Mouse (Mus musculus) CH12.LX (cell line): Measurements from ENCODE around the gene Haghl. TPM values are rescaled to one million over a fixed set of nuclear protein-coding genes. Genes with fewer than 3 reads are reported as not detected.

Experiments
- DNase-seq: peaks from one replicate; pipeline ENCODE4 v3.0.0-alpha.2; 2013; ENCODE audit errors: extremely low read depth
- H3K27ac ChIP-seq: 2 replicates; pipeline ENCODE4 v1.5.1; 2012; ENCODE audit warnings: low read depth, mild to moderate bottlenecking, control low read depth, moderate library complexity; ENCODE audit not compliant: insufficient read depth
- H3K27me3 ChIP-seq: replicated peaks from 2 replicates; pipeline ENCODE3; 2012; ENCODE audit warnings: inconsistent platforms
- H3K36me3 ChIP-seq, 2 experiments: replicated peaks in 1 of 2; 2 replicates each; pipeline versions ENCODE3 to v1.6.1; 2012; ENCODE audit warnings: inconsistent platforms in 1 of 2, low read length in 1 of 2, mild to moderate bottlenecking in 1 of 2, mixed read lengths in 1 of 2, moderate library complexity in 1 of 2; ENCODE audit not compliant: control insufficient read depth in 1 of 2, insufficient read depth in 1 of 2
- H3K4me1 ChIP-seq, 2 experiments: 2 replicates each; pipeline ENCODE4 v1.6.1; 2012; ENCODE audit warnings: inconsistent platforms in 1 of 2, moderate library complexity in 1 of 2; ENCODE audit not compliant: insufficient read depth in 2 of 2, control insufficient read depth in 1 of 2
- H3K4me2 ChIP-seq: 2 replicates; pipeline ENCODE4 v1.6.1; 2012; ENCODE audit warnings: low read depth, mild to moderate bottlenecking, control low read depth; ENCODE audit not compliant: poor library complexity, insufficient read depth, severe bottlenecking
- H3K4me3 ChIP-seq, 3 experiments: fragments of 150-350 bp in 1 of 3; sonication (generic) in 1 of 3; replicated peaks in 1 of 3; 2 replicates each; pipeline versions ENCODE3 to v1.5.1; 2011 to 2012; ENCODE audit warnings: low read depth in 2 of 3, low read length in 2 of 3, mild to moderate bottlenecking in 2 of 3, moderate library complexity in 2 of 3, control low read depth in 1 of 3, improper control_type of control experiment in 1 of 3, inconsistent platforms in 1 of 3, mixed read lengths in 1 of 3; ENCODE audit not compliant: poor library complexity in 1 of 3
- H3K79me2 ChIP-seq: replicated peaks from 2 replicates; pipeline ENCODE4 v1.6.1; 2012; ENCODE audit warnings: mild to moderate bottlenecking, moderate library complexity; ENCODE audit not compliant: control insufficient read depth, poor library complexity, insufficient read depth, severe bottlenecking; ENCODE audit errors: extremely low read depth
- H3K9ac ChIP-seq: 2 replicates; pipeline ENCODE4 v1.6.1; 2012; ENCODE audit warnings: low read depth, mild to moderate bottlenecking, control low read depth, moderate library complexity; ENCODE audit not compliant: insufficient read depth
- H3K9me3 ChIP-seq: replicated peaks from 2 replicates; pipeline ENCODE3; 2012; ENCODE audit warnings: low read length, inconsistent platforms, mixed read lengths
- CHD1 ChIP-seq: IDR thresholded peaks from 2 replicates; pipeline ENCODE4 v1.6.1; 2012; ENCODE audit warnings: low read depth, low read length, improper control_type of control experiment, inconsistent platforms
- CTCF ChIP-seq, 2 experiments: IDR thresholded peaks in 1 of 2; conservative IDR thresholded peaks in 1 of 2; 2 replicates each; pipeline ENCODE4 v1.5.1; 2011 to 2012; ENCODE audit warnings: low read depth in 2 of 2, low read length in 2 of 2, improper control_type of control experiment in 1 of 2, inconsistent platforms in 1 of 2, mild to moderate bottlenecking in 1 of 2, moderate library complexity in 1 of 2
- ELF1 ChIP-seq: IDR thresholded peaks from 2 replicates; pipeline ENCODE4 v1.6.1; 2014; ENCODE audit warnings: low read depth, mild to moderate bottlenecking, inconsistent platforms, low read length, improper control_type of control experiment
- ETS1 ChIP-seq: conservative IDR thresholded peaks from 2 replicates; pipeline ENCODE4 v1.6.1; 2012; ENCODE audit warnings: low read depth, mild to moderate bottlenecking, inconsistent platforms, low read length, improper control_type of control experiment, moderate library complexity
- GABPA ChIP-seq: IDR thresholded peaks from 2 replicates; pipeline ENCODE4 v1.6.1; 2012; ENCODE audit warnings: low read depth, low read length, improper control_type of control experiment, inconsistent platforms; ENCODE audit not compliant: insufficient replicate concordance
- HCFC1 ChIP-seq: IDR thresholded peaks from 2 replicates; pipeline ENCODE4 v1.6.1; 2012; ENCODE audit warnings: low read depth, mild to moderate bottlenecking, inconsistent platforms, low read length, improper control_type of control experiment
- JUN ChIP-seq: IDR thresholded peaks from 2 replicates; pipeline ENCODE4 v1.6.1; 2011; ENCODE audit warnings: low read depth, mild to moderate bottlenecking, low read length, improper control_type of control experiment, moderate library complexity; ENCODE audit not compliant: insufficient read depth
- JUND ChIP-seq: conservative IDR thresholded peaks from 2 replicates; pipeline ENCODE4 v1.6.1; 2011; ENCODE audit warnings: low read depth, low read length, improper control_type of control experiment
- KAT2A ChIP-seq: IDR thresholded peaks from 2 replicates; pipeline ENCODE4 v1.6.1; 2012; ENCODE audit warnings: low read length, improper control_type of control experiment, inconsistent platforms; ENCODE audit not compliant: insufficient replicate concordance
- MAX ChIP-seq: IDR thresholded peaks from 2 replicates; pipeline ENCODE4 v1.6.1; 2011; ENCODE audit warnings: low read length, improper control_type of control experiment
- MAZ ChIP-seq: IDR thresholded peaks from 2 replicates; pipeline ENCODE4 v1.6.1; 2012; ENCODE audit warnings: low read depth, mild to moderate bottlenecking, inconsistent platforms, low read length, improper control_type of control experiment, moderate library complexity
- MEF2A ChIP-seq: IDR thresholded peaks from 2 replicates; pipeline ENCODE4 v1.6.1; 2014; ENCODE audit warnings: low read depth, mild to moderate bottlenecking, inconsistent platforms, low read length, improper control_type of control experiment, borderline replicate concordance
- MXI1 ChIP-seq: IDR thresholded peaks from 2 replicates; pipeline ENCODE4 v1.6.1; 2011; ENCODE audit warnings: mild to moderate bottlenecking, low read depth, low read length, improper control_type of control experiment
- NELFE ChIP-seq: IDR thresholded peaks from 2 replicates; pipeline ENCODE4 v1.6.1; 2011; ENCODE audit warnings: low read depth, low read length, improper control_type of control experiment
- PAX5 ChIP-seq: IDR thresholded peaks from 2 replicates; pipeline ENCODE4 v1.6.1; 2012; ENCODE audit warnings: low read length, inconsistent platforms, mixed read lengths
- POLR2A ChIP-seq: IDR thresholded peaks from 2 replicates; pipeline ENCODE4 v1.6.1; 2011; ENCODE audit warnings: low read depth, mild to moderate bottlenecking, improper control_type of control experiment, low read length
- RAD21 ChIP-seq: IDR thresholded peaks from 2 replicates; pipeline ENCODE4 v1.6.1; 2011; ENCODE audit warnings: low read depth, mild to moderate bottlenecking, low read length, improper control_type of control experiment, moderate library complexity
- RCOR1 ChIP-seq: conservative IDR thresholded peaks from 2 replicates; pipeline ENCODE4 v1.6.1; 2012; ENCODE audit warnings: low read depth, mild to moderate bottlenecking, inconsistent platforms, low read length, improper control_type of control experiment
- SIN3A ChIP-seq: IDR thresholded peaks from 2 replicates; pipeline ENCODE4 v1.6.1; 2012; ENCODE audit warnings: low read length, improper control_type of control experiment, inconsistent platforms
- TBP ChIP-seq: conservative IDR thresholded peaks from 2 replicates; pipeline ENCODE4 v1.6.1; 2011; ENCODE audit warnings: low read depth, low read length, improper control_type of control experiment
- UBTF ChIP-seq: IDR thresholded peaks from 2 replicates; pipeline ENCODE4 v1.6.1; 2012; ENCODE audit warnings: low read depth, mild to moderate bottlenecking, inconsistent platforms, low read length, improper control_type of control experiment, moderate library complexity
- USF1 ChIP-seq: IDR thresholded peaks from 2 replicates; pipeline ENCODE4 v1.6.1; 2014; ENCODE audit warnings: low read depth, mild to moderate bottlenecking, inconsistent platforms, low read length, improper control_type of control experiment
- ZC3H11A ChIP-seq: IDR thresholded peaks from 2 replicates; pipeline ENCODE4 v1.6.1; 2012; ENCODE audit warnings: low read depth, mild to moderate bottlenecking, inconsistent platforms, low read length, improper control_type of control experiment
- ZNF384 ChIP-seq: IDR thresholded peaks from 2 replicates; pipeline ENCODE4 v1.6.1; 2012; ENCODE audit warnings: low read depth, low read length, improper control_type of control experiment, inconsistent platforms
- dilution Hi-C: fragments of 300-500 bp; cut with MboI; formaldehyde crosslinking; loops from 2 replicates; pipeline ENCODE4 v1.14.3; 2020; ENCODE audit warnings: low sequenced_read_pairs; ENCODE audit not compliant: extremely low pct_unique_long_range_greater_than_20kb, extremely low pct_ligation_motif_present
- in situ Hi-C: fragments of 300-500 bp; cut with MboI; formaldehyde crosslinking; loops from 3 replicates; pipeline ENCODE4 v1.14.3; 2019; ENCODE audit warnings: low sequenced_read_pairs, low pct_ligation_motif_present, low pct_unique_long_range_greater_than_20kb, mixed read lengths
- polyA plus RNA-seq: library from polyadenylated mRNA; unstranded; fragments of >175 nt; gene quantifications from 2 replicates; pipeline ENCODE4 v1.2.1, GENCODE M21; 2012; ENCODE audit warnings: low read depth; ENCODE audit not compliant: insufficient read length
- total RNA-seq, 2 experiments: library from RNA; depleted of rRNA; stranded (reverse); fragments of 300-350 nt in 1 of 2; fragments of >200 nt in 1 of 2; gene quantifications; 2 replicates each; pipeline ENCODE4 v1.2.3; 2012 to 2014

Haghl gene
- total and polyA plus RNA-seq, 3 experiments = 7.4 to 16.0 (median 7.8) TPM

- Histone ChIP-seq H3K79me2 (no peaks in the 10 kb centered on the region), H3K9me3 (no peaks in the 10 kb centered on the region), H3K4me1 (no peaks in the 10 kb centered on the region), H3K4me2 (no peak overlapping the region), H3K36me3 (no peaks in the 10 kb centered on the region), H3K4me3 (no peak overlapping the region), H3K9ac (no peak overlapping the region), H3K27me3 (peaks cover 93% of the 10 kb centered on the region), H3K27ac (no peak overlapping the region)
- DNase-seq = no peak
- TF ChIP-seq JUND (no peak), MXI1 (no peak), PAX5 (no peak), KAT2A (no peak), USF1 (no peak), CTCF (conservative IDR thresholded peaks at IDR 0.05 in 1 of 2, IDR thresholded peaks at IDR 0.05 in 1 of 2; ENCODE audit: low read depth in 2 of 2, low read length in 2 of 2) (no peak), ELF1 (no peak), RAD21 (no peak), MAX (no peak), SIN3A (no peak), POLR2A (no peak), HCFC1 (no peak), JUN (no peak), MAZ (no peak), ZNF384 (no peak), ZC3H11A (no peak), RCOR1 (no peak), ETS1 (no peak), UBTF (no peak)
- in situ Hi-C loops = no loop called here
- dilution Hi-C loops = no loop called here
Measured at GRCm38 (mm10) chr17:25751446-25751845, 34.0 kb downstream of the Haghl start.

- Histone ChIP-seq H3K4me3 (no peak overlapping the region), H3K36me3 (no peaks in the 10 kb centered on the region), H3K4me2 (no peak overlapping the region), H3K79me2 (no peaks in the 10 kb centered on the region), H3K27me3 (peaks cover 89% of the 10 kb centered on the region), H3K4me1 (no peaks in the 10 kb centered on the region), H3K27ac (no peak overlapping the region), H3K9ac (no peak overlapping the region), H3K9me3 (no peaks in the 10 kb centered on the region)
- in situ Hi-C loops = no loop called here
- no peak for DNase-seq
- dilution Hi-C loops = no loop called here
- TF ChIP-seq KAT2A = no peak
- no peak for TF ChIP-seq RAD21
- TF ChIP-seq CHD1 = no peak
- no peak for TF ChIP-seq GABPA
- no peak for TF ChIP-seq TBP
- TF ChIP-seq MEF2A = no peak
- TF ChIP-seq POLR2A = no peak
- no peak for TF ChIP-seq NELFE
- no peak for TF ChIP-seq SIN3A
- TF ChIP-seq PAX5 = no peak
Measured at GRCm38 (mm10) chr17:25749314-25749713, 36.2 kb downstream of the Haghl start.
